Mouse (Mus musculus) heart, adult 9 months (tissue): ENCODE measurements at regions not wholly inside any gene's neighbourhood (a gene's known extent, or its start where the extent isn't known, plus 50 kb on each side); places are given as distances from the start of the nearest gene placed in this dataset.
A peak's percentile ranks its signal among the peaks of the same experiment; 100 is the strongest.

Source experiments
- DNase-seq, 2 experiments: peaks; one replicate each; pipeline ENCODE4 v3.0.0; 2022; ENCODE audit warnings: low spot score in 2 of 2

- no peak for DNase-seq
Observed at GRCm38 (mm10) chr3:52703751-52704150, 313.3 kb downstream of the Cog6 start.

- no peak for DNase-seq
Observed at GRCm38 (mm10) chr3:52702962-52703361, 314.1 kb downstream of the Cog6 start.

GRCm38 (mm10) chr3:52701601-52702000, 315.4 kb downstream of the Cog6 start:
- no peak for DNase-seq

GRCm38 (mm10) chr3:52693813-52694212, 323.2 kb downstream of the Cog6 start:
- DNase-seq, result no peak

GRCm38 (mm10) chr3:52685434-52686181, 331.4 kb downstream of the Cog6 start:
- peak; percentile 67 for DNase-seq

- DNase-seq, result no peak
Observed at GRCm38 (mm10) chr3:52680824-52681388, 336.1 kb downstream of the Cog6 start.

GRCm38 (mm10) chr3:52676886-52677670, 340.0 kb downstream of the Cog6 start:
- no peak for DNase-seq

- DNase-seq, result no peak
Observed at GRCm38 (mm10) chr3:52670628-52671028, 346.4 kb downstream of the Cog6 start.

GRCm38 (mm10) chr3:52663161-52663602, 353.9 kb downstream of the Cog6 start:
- no peak for DNase-seq

GRCm38 (mm10) chr3:52662164-52662908, 354.7 kb downstream of the Cog6 start:
- no peak for DNase-seq

GRCm38 (mm10) chr3:52653006-52653405, 364.0 kb downstream of the Cog6 start:
- no peak for DNase-seq

GRCm38 (mm10) chr3:52652476-52652870, 364.6 kb downstream of the Cog6 start:
- no peak for DNase-seq

GRCm38 (mm10) chr3:52651862-52652475, 365.1 kb downstream of the Cog6 start:
- DNase-seq, result peak in 1 of 2 experiments; percentile 35

GRCm38 (mm10) chr3:52650071-52650470, 367.0 kb downstream of the Cog6 start:
- DNase-seq, result no peak

GRCm38 (mm10) chr3:52648836-52649500, 368.1 kb downstream of the Cog6 start:
- DNase-seq, result no peak

GRCm38 (mm10) chr3:52647900-52648299, 369.1 kb downstream of the Cog6 start:
- DNase-seq, result no peak

- no peak for DNase-seq
Observed at GRCm38 (mm10) chr3:52647161-52647692, 369.8 kb downstream of the Cog6 start.

GRCm38 (mm10) chr3:52645156-52645555, 371.9 kb downstream of the Cog6 start:
- DNase-seq, result no peak

- no peak for DNase-seq
Observed at GRCm38 (mm10) chr3:52644178-52645128, 372.6 kb downstream of the Cog6 start.

- DNase-seq, result peak; percentile 38 to 71
Observed at GRCm38 (mm10) chr3:52643796-52644177, 373.2 kb downstream of the Cog6 start.
